Mouse (Mus musculus) liver, embryonic 13.5 days (tissue): ENCODE measurements around the gene Sgcb. TPM values are rescaled to one million over a fixed set of nuclear protein-coding genes. Genes with fewer than 3 reads are reported as not detected.
A peak's percentile ranks its signal among the peaks of the same experiment; 100 is the strongest.

ENCODE experiments used
- ATAC-seq: fragments of 200-750 bp; cut with Nextera tagmentation; 2 replicates; pipeline ENCODE4 v1.8.0; 2017; ENCODE audit warnings: low read depth, mild to moderate bottlenecking, moderate number of reproducible peaks, moderate library complexity
- DNase-seq: peaks from one replicate; pipeline ENCODE4 v3.0.0; 2022
- H3K27ac ChIP-seq: fragments of 300-500 bp; sonication (generic); 2 replicates; pipeline ENCODE4 v1.5.1; 2015; ENCODE audit warnings: moderate library complexity, mild to moderate bottlenecking, inconsistent platforms
- H3K27me3 ChIP-seq: fragments of 300-500 bp; sonication (generic); 2 replicates; pipeline ENCODE4 v1.6.1; 2015; ENCODE audit warnings: mild to moderate bottlenecking, inconsistent platforms
- H3K36me3 ChIP-seq: fragments of 300-500 bp; sonication (generic); 2 replicates; pipeline ENCODE4 v1.6.1; 2015; ENCODE audit warnings: mild to moderate bottlenecking, inconsistent platforms
- H3K4me1 ChIP-seq: fragments of 300-500 bp; sonication (generic); replicated peaks from 2 replicates; pipeline ENCODE4 v1.6.1; 2015; ENCODE audit warnings: inconsistent platforms
- H3K4me2 ChIP-seq: fragments of 300-500 bp; sonication (generic); 2 replicates; pipeline ENCODE4 v1.6.1; 2015; ENCODE audit warnings: inconsistent platforms, mild to moderate bottlenecking, moderate library complexity
- H3K4me3 ChIP-seq: fragments of 300-500 bp; sonication (generic); replicated peaks from 2 replicates; pipeline ENCODE4 v1.5.1; 2015; ENCODE audit warnings: mild to moderate bottlenecking, inconsistent platforms
- H3K9ac ChIP-seq: fragments of 300-500 bp; sonication (generic); 2 replicates; pipeline ENCODE4 v1.6.1; 2015; ENCODE audit warnings: mild to moderate bottlenecking, inconsistent platforms
- H3K9me3 ChIP-seq: fragments of 300-500 bp; sonication (generic); replicated peaks from 2 replicates; pipeline ENCODE4 v1.6.1; 2016; ENCODE audit warnings: inconsistent platforms
- WGBS: fragments of 180-500 bp; shearing (Covaris S2); methylation state at CpG from one replicate; pipeline ENCODE4 v1.1.7; 2015; ENCODE audit not compliant: insufficient replicate concordance; 5-methylcytosine and 5-hydroxymethylcytosine counted together
- polyA plus RNA-seq: library from polyadenylated mRNA; unstranded; fragments of >200 nt; fragmentation: Nextera tagmentation; extraction: Ambion mirVana; gene quantifications from 2 replicates; pipeline ENCODE4 v1.2.1, GENCODE M21; 2015

Sgcb gene
- polyA plus RNA-seq, 1 experiment from 2014 or later: 2.8 TPM

DNA sequence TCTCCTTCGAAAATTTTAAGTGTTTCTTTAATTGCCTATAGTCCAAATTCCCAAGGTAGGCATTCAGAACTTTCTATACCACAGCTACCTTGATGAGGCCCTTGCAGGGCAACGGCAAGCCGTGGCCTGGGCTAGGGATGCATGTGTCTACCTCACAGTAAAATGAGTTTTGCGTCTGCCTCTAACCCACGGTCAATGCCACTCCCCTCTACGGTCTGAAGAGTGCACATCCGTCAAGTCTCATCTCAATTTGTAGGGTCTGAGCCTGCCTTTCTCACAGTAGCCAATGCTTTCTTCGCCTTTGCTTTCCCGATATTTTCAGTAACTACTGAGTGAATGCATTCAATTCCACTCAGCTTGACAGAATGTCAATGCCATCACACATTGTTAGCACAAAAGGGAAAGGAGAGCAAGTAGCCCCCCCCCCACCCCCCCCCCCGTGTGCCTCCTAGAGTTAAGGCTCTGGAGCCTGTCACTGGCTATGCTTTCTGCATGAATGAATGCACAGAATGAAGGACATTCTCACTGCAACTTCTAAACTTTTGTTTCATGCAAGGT is 16.5 kb downstream of the Sgcb start:
- 48% methylated on average over 10 of the region's 10 CpGs for WGBS

GRCm38 (mm10) chr5:73630141-73630540 is 17.4 kb downstream of the Sgcb start:
- 0 out of 2 replicates have a peak, but pooled peaks cover 2% of the 10 kb centered on the region for H3K36me3 ChIP-seq
- DNase-seq: no peak
- no peak overlapping the region for H3K4me3 ChIP-seq
- WGBS: 7% methylated on average over 5 of the region's 5 CpGs
- no peak overlapping the region for H3K27ac ChIP-seq
- H3K9ac ChIP-seq: no peak overlapping the region
- peaks cover 8% of the 10 kb centered on the region for H3K4me1 ChIP-seq
- peak; percentile 65; the same call in 1 of the 2 replicates for ATAC-seq
- no peaks in the 10 kb centered on the region for H3K27me3 ChIP-seq
- 0 out of 2 replicates have a peak overlapping the region, but pooled peaks have one; percentile 8 for H3K4me2 ChIP-seq
- no peaks in the 10 kb centered on the region; the same call in 1 of the 2 replicates for H3K9me3 ChIP-seq

More for the DNA sequence above, 16.5 kb downstream of the Sgcb start:
- Histone ChIP-seq H3K36me3 (0 out of 2 replicates have a peak, but pooled peaks cover 2% of the 10 kb centered on the region), H3K9ac (no peak overlapping the region), H3K9me3 (no peaks in the 10 kb centered on the region; the same call in 1 of the 2 replicates), H3K4me3 (no peak overlapping the region), H3K4me1 (peaks cover 8% of the 10 kb centered on the region), H3K4me2 (no peak overlapping the region), H3K27me3 (no peaks in the 10 kb centered on the region), H3K27ac (no peak overlapping the region)
- DNase-seq: no peak
- no peak for ATAC-seq

DNA sequence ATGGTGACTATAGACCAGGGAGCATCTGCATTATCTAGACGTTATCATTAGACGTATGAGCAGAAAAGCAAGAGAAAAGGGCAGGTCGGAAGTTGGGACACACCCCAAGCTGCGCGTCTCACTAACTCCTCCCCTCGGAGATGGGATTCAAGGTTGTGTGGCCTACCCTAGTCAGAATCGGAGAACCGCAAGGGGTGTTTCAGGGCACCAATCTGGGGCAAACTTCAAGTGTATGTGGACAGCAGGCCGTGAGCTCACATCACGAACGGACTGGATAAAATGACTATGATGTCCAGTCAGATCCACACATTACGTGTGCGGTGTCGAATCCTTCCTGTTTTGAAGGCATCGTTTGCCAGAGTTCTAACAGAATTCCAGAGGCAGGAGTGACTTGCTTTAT is 19.6 kb downstream of the Sgcb start:
- Histone ChIP-seq H3K27me3 (no peaks in the 10 kb centered on the region), H3K4me2 (no peak overlapping the region), H3K9me3 (no peaks in the 10 kb centered on the region), H3K4me3 (no peak overlapping the region), H3K27ac (no peak overlapping the region), H3K36me3 (no peaks in the 10 kb centered on the region), H3K9ac (no peak overlapping the region), H3K4me1 (peaks cover 8% of the 10 kb centered on the region)
- DNase-seq (no peak), ATAC-seq (no peak)
- 79% methylated on average over 15 of the region's 15 CpGs for WGBS

DNA sequence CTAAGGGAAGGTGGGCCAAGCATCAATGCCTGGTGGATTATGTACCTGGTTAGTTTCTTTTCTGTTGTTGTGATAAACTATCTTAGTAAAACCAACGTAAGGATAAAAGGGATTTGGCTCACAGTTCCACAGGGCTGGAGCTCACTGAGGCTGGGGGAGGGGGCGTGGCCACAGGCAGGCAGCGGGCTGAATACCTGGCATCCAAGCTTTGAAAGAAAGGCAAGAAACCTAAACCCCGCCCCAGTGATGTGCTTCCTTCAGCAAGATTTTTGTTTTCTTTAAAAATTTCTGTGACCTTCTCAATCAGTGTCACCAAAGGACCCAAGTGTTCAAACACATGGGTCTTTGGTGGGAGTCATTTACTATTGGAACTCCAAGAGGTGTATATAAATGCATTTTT is 20.0 kb downstream of the Sgcb start:
- H3K36me3 ChIP-seq: no peaks in the 10 kb centered on the region
- no peak for ATAC-seq
- WGBS: 68% methylated on average over 4 of the region's 4 CpGs

GRCm38 (mm10) chr5:73626842-73627241 is 20.7 kb downstream of the Sgcb start:
- H3K27me3 ChIP-seq: no peaks in the 10 kb centered on the region
- no peaks in the 10 kb centered on the region for H3K36me3 ChIP-seq
- H3K9ac ChIP-seq: no peak overlapping the region
- peaks cover 8% of the 10 kb centered on the region for H3K4me1 ChIP-seq
- H3K4me3 ChIP-seq: no peak overlapping the region
- H3K27ac ChIP-seq: no peak overlapping the region
- DNase-seq (no peak), ATAC-seq (no peak)
- H3K4me2 ChIP-seq: no peak overlapping the region
- no peaks in the 10 kb centered on the region for H3K9me3 ChIP-seq
- 80% methylated on average over 7 of the region's 7 CpGs for WGBS

More for the DNA sequence above, 20.0 kb downstream of the Sgcb start:
- H3K9ac ChIP-seq: no peak overlapping the region
- H3K27ac ChIP-seq: no peak overlapping the region
- no peak for DNase-seq
- no peaks in the 10 kb centered on the region for H3K9me3 ChIP-seq
- H3K27me3 ChIP-seq: no peaks in the 10 kb centered on the region
- H3K4me3 ChIP-seq: no peak overlapping the region
- no peak overlapping the region for H3K4me2 ChIP-seq
- peaks cover 8% of the 10 kb centered on the region for H3K4me1 ChIP-seq

DNA sequence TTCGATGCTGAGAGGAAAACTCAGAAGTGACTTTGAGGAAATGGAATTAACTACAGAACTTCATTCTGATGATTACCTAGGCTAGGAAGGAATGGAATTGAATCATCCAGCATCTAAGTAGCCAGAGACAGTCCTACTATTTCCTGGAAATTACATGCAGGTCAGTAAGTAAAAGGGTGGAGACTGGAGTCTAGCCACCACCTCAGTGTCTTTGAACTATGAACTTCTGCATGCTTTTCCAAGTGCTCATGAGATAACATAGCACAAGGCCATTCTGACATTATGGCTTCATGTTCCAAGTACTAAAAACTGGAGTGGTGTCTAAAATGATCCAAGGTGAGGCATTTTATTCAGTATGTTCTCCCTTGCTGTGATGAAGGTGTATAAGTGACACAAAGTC is 22.1 kb downstream of the Sgcb start:
- H3K4me1 ChIP-seq: peaks cover 6% of the 10 kb centered on the region
- H3K36me3 ChIP-seq: no peaks in the 10 kb centered on the region
- WGBS: 31% methylated on average over 1 of the region's 1 CpGs
- H3K27me3 ChIP-seq: no peaks in the 10 kb centered on the region
- H3K9me3 ChIP-seq: no peaks in the 10 kb centered on the region
- no peak for DNase-seq
- no peak overlapping the region for H3K9ac ChIP-seq
- no peak overlapping the region for H3K27ac ChIP-seq
- no peak overlapping the region for H3K4me2 ChIP-seq
- no peak overlapping the region for H3K4me3 ChIP-seq
- ATAC-seq: no peak

- Histone ChIP-seq H3K27ac (no peak overlapping the region), H3K9me3 (no peaks in the 10 kb centered on the region), H3K9ac (no peak overlapping the region), H3K27me3 (no peaks in the 10 kb centered on the region), H3K4me1 (no peaks in the 10 kb centered on the region), H3K4me3 (no peak overlapping the region), H3K4me2 (no peak overlapping the region), H3K36me3 (no peaks in the 10 kb centered on the region)
- WGBS: 55% methylated on average over 1 of the region's 1 CpGs
- no peak for DNase-seq
- no peak for ATAC-seq
These were observed 28.6 kb downstream of the Sgcb start for GRCm38 (mm10) chr5:73618969-73619368.

GRCm38 (mm10) chr5:73615211-73615610 is 32.4 kb downstream of the Sgcb start:
- Histone ChIP-seq H3K4me3 (no peak overlapping the region), H3K9ac (no peak overlapping the region), H3K4me1 (no peaks in the 10 kb centered on the region), H3K27me3 (no peaks in the 10 kb centered on the region), H3K27ac (no peak overlapping the region), H3K4me2 (no peak overlapping the region), H3K36me3 (no peaks in the 10 kb centered on the region), H3K9me3 (no peaks in the 10 kb centered on the region)
- ATAC-seq (no peak), DNase-seq (no peak)
- WGBS: 33% methylated on average over 7 of the region's 7 CpGs

DNA sequence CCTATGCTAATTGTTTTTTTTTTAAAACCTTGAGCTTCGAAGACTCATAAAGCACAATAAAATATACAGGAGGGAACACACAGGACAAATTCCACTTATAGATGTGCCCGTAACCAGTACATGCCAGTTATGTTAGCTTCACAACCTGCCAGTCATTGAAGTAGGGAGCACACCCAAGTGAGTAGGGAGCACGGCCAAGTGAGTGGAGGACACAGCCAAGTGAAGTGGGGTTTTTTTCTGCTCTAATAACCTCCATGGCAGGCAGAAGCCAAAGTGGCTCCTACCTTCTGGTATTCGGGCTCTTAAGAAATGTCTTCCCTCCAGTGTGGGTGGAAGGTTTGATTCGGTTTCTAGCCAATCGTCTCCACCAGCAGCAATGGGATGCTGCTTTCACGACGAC is 34.3 kb downstream of the Sgcb start:
- WGBS: 73% methylated on average over 8 of the region's 8 CpGs
- H3K36me3 ChIP-seq: no peaks in the 10 kb centered on the region
- no peak for ATAC-seq
- no peak for DNase-seq
- H3K27me3 ChIP-seq: no peaks in the 10 kb centered on the region
- no peak overlapping the region for H3K4me2 ChIP-seq
- no peaks in the 10 kb centered on the region for H3K9me3 ChIP-seq
- no peak overlapping the region for H3K27ac ChIP-seq
- H3K4me3 ChIP-seq: no peak overlapping the region
- H3K4me1 ChIP-seq: no peaks in the 10 kb centered on the region
- H3K9ac ChIP-seq: no peak overlapping the region

- H3K9me3 ChIP-seq: no peaks in the 10 kb centered on the region
- no peaks in the 10 kb centered on the region for H3K27me3 ChIP-seq
- no peaks in the 10 kb centered on the region for H3K36me3 ChIP-seq
- no peaks in the 10 kb centered on the region for H3K4me1 ChIP-seq
- no peak overlapping the region for H3K4me3 ChIP-seq
- H3K27ac ChIP-seq: no peak overlapping the region
- DNase-seq (no peak), ATAC-seq (no peak)
- no peak overlapping the region for H3K9ac ChIP-seq
- WGBS: 79% methylated on average over 4 of the region's 4 CpGs
- no peak overlapping the region for H3K4me2 ChIP-seq
These were observed 36.5 kb downstream of the Sgcb start for GRCm38 (mm10) chr5:73611071-73611470.

GRCm38 (mm10) chr5:73604964-73605363 is 42.6 kb downstream of the Sgcb start:
- Histone ChIP-seq H3K4me2 (no peak overlapping the region), H3K4me1 (no peaks in the 10 kb centered on the region), H3K9me3 (no peaks in the 10 kb centered on the region), H3K9ac (no peak overlapping the region), H3K36me3 (no peaks in the 10 kb centered on the region), H3K4me3 (no peak overlapping the region), H3K27ac (no peak overlapping the region), H3K27me3 (no peaks in the 10 kb centered on the region)
- ATAC-seq (no peak), DNase-seq (no peak)
- 73% methylated on average over 6 of the region's 6 CpGs for WGBS

DNA sequence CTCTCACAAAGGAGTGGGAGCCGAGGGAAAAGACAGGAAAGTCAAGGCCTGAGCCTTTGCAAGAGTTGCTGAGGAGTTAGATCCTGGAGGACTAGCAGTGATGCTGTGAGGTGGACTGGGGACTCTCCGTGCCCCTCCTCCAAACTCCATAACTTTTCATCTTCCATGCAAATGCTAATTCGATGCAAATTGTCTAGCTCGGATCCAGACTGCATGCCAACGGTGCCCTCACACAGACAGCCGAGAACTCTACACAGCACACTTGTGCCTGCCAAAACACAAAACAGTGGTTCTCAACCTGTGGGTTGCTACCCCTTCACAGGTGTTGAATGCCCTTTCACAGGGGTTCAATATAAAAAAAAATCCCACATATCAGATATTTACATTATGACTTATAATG is 43.0 kb downstream of the Sgcb start:
- Histone ChIP-seq H3K27ac (no peak overlapping the region), H3K4me1 (no peaks in the 10 kb centered on the region), H3K4me2 (no peak overlapping the region), H3K27me3 (no peaks in the 10 kb centered on the region), H3K9ac (no peak overlapping the region), H3K4me3 (no peak overlapping the region), H3K9me3 (no peaks in the 10 kb centered on the region), H3K36me3 (no peaks in the 10 kb centered on the region)
- ATAC-seq (no peak), DNase-seq (no peak)
- WGBS: 77% methylated on average over 6 of the region's 6 CpGs
